In the genomic region with DNA sequence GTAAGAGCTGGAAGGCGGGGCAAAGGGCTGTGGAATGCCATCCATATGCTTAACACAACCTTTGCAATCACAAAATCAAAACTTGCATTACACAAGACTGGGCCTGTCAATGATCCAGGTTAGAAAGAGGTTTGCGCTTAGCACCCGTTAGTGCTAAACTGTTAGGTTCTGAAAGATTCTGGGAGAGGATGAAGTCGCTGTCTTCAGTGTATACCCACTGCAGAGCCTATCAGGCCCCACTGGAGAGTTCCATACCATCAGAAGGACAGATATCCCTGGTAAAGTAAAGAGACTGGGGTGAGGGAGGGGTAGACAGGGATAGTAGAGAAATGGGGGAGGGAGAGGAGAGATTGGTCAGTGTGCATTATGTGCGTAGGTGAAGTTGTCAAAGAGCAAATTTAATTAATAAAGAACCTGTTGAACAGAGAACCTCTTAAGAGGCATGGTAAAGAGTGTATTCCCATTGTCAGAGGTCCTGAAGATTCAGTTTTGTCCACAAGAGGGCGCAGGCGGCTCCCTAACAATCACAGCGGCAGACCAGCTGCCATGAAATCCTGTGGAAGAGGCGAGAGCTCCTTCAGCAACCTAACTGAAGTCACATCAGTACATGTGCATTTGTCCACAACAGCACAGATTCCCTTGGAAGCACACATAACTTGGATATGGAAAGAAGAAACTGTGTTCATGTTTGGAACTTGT, we compare ENCODE assay signal across 8 mouse cellular contexts. TPM values are rescaled to one million over a fixed set of nuclear protein-coding genes. Genes with fewer than 3 reads are reported as not detected.
DNase-seq lines count a peak whose midpoint lies in the region; ATAC-seq lines count a peak whose summit lies in the region.

No protein-coding gene starts in this region.

- intact Hi-C loops in left cerebral cortex, postnatal 36 days (cut with DNase I): loop anchor here (5.0 kb wide), 2 partner anchors 124 to 244 kb away; no protein-coding TSS in a partner anchor

- H3K4me3 ChIP-seq in embryonic facial prominence, embryonic 10.5 days: no peak overlapping the region
- H3K4me3 ChIP-seq in midbrain, embryonic 16.5 days (ENCODE audit: low read depth, low read length): no peak overlapping the region

- WGBS in embryonic facial prominence, embryonic 10.5 days: 32% methylated on average over 9 of the region's 9 CpGs
- WGBS in midbrain, embryonic 16.5 days: 27% methylated on average over 9 of the region's 9 CpGs

- peak; percentile 93 for DNase-seq in 3T3-L1 (ENCODE audit: low read depth, low spot score)
- DNase-seq in adrenal gland, postnatal 14 days: peak; percentile 89
- peak; percentile 84 for DNase-seq in embryonic facial prominence, embryonic 10.5 days (ENCODE audit: low spot score)
- peak; percentile 58 for DNase-seq in kidney, adult 11 months
- DNase-seq in left cerebral cortex, postnatal 36 days (ENCODE audit: low spot score in 2 of 2): peak; percentile 61 to 77
- peak; percentile 32 to 71 for DNase-seq in spleen, adult 18-20 months

- no peak overlapping the region for H3K27ac ChIP-seq in embryonic facial prominence, embryonic 10.5 days (replicated peaks)
- no peak overlapping the region for H3K27ac ChIP-seq in midbrain, embryonic 16.5 days (ENCODE audit: low read length)

- H3K9ac ChIP-seq in midbrain, embryonic 16.5 days (ENCODE audit: low read depth, low read length): no peak overlapping the region

- peak; percentile 91 for ATAC-seq in granulocyte monocyte progenitor cell, adult 5-6 weeks (replicated peaks; ENCODE audit: poor library complexity, severe bottlenecking)
- ATAC-seq in midbrain, embryonic 16.5 days: peak; percentile 92

- no peak overlapping the region for H3K4me2 ChIP-seq in midbrain, embryonic 16.5 days (ENCODE audit: low read length)

- no peaks in the 10 kb centered on the region for H3K27me3 ChIP-seq in embryonic facial prominence, embryonic 10.5 days (replicated peaks; ENCODE audit: low read depth, poor library complexity, severe bottlenecking)
- H3K27me3 ChIP-seq in midbrain, embryonic 16.5 days (ENCODE audit: control insufficient read depth, insufficient read depth, low read depth, low read length): no peaks in the 10 kb centered on the region

- H3K36me3 ChIP-seq in embryonic facial prominence, embryonic 10.5 days (replicated peaks): no peaks in the 10 kb centered on the region
- H3K36me3 ChIP-seq in midbrain, embryonic 16.5 days (ENCODE audit: control insufficient read depth, insufficient read depth, low read length): no peaks in the 10 kb centered on the region

- H3K9me3 ChIP-seq in embryonic facial prominence, embryonic 10.5 days: no peaks in the 10 kb centered on the region
- no peaks in the 10 kb centered on the region for H3K9me3 ChIP-seq in midbrain, embryonic 16.5 days (replicated peaks; ENCODE audit: control insufficient read depth, low read length, poor library complexity, severe bottlenecking)

- H3K4me1 ChIP-seq in embryonic facial prominence, embryonic 10.5 days: no peaks in the 10 kb centered on the region
- no peaks in the 10 kb centered on the region for H3K4me1 ChIP-seq in midbrain, embryonic 16.5 days (ENCODE audit: control insufficient read depth, insufficient read depth, low read length)

RNA-seq across cellular contexts. Expression of a gene that starts 13.9 kb away (rescaled TPM):
- 69.8 and 71.7 TPM in 2 replicates for total RNA-seq in adrenal gland, postnatal 14 days (2021)
- 106 and 107 TPM in 2 replicates for polyA plus RNA-seq in embryonic facial prominence, embryonic 10.5 days (2016; fragmentation: Nextera tagmentation; extraction: Ambion mirVana)
- total RNA-seq in granulocyte monocyte progenitor cell, adult 5-6 weeks (2014; fragmentation: Nextera tagmentation): 83.6 and 94.2 TPM in 2 replicates
- total RNA-seq in granulocyte monocyte progenitor cell, adult 5-6 weeks (2017): 187 and 226 TPM in 2 replicates
- total RNA-seq in left cerebral cortex, postnatal 36 days (2021): 10 to 100 TPM; 47.0 to 59.6 TPM
- 32.8 and 43.2 TPM in 2 replicates for polyA plus RNA-seq in midbrain, embryonic 16.5 days (2015; fragmentation: Nextera tagmentation; extraction: Ambion mirVana)
